Mouse (Mus musculus): ENCODE data around the gene Pdss2.

DNA sequence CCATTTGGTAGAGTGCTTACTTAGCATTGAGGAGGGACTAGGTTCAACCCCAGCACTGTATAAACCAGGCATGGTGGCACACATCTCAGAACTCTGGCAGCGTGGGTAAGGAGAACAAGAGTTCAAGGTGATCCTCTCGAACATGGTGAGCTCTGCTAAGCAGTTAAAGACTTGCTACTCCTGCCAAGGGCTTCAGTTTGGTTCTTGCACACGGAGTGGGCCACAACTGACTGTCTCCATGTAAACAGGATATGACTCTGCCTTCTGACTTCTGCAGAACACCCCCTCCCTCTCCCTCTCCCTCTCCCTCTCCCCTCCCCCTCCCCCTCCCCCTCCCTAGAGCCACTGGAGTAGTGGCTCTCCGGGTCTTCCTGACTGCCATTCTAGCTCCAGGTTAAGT is 109.4 kb downstream of the Pdss2 start:
- TF ChIP-seq EP300 (IDR thresholded peaks at IDR 0.05; ENCODE audit: insufficient read depth, low read depth, low read length) (no peak), CTCF (IDR thresholded peaks at IDR 0.05; ENCODE audit: low read depth, low read length) (no peak)
